Mouse (Mus musculus) hindbrain, embryonic 13.5 days (tissue): ENCODE measurements around the gene Ctsc. TPM values are rescaled to one million over a fixed set of nuclear protein-coding genes. Genes with fewer than 3 reads are reported as not detected.
A peak's percentile ranks its signal among the peaks of the same experiment; 100 is the strongest.

ENCODE experiments used
- ATAC-seq: fragments of 200-750 bp; cut with Nextera tagmentation; 2 replicates; pipeline ENCODE4 v1.8.0; 2017; ENCODE audit warnings: moderate TSS enrichment; ENCODE audit not compliant: low FRiP score
- H3K27ac ChIP-seq: fragments of 300-500 bp; sonication (generic); 2 replicates; pipeline ENCODE4 v1.5.1; 2015; ENCODE audit warnings: inconsistent platforms, mild to moderate bottlenecking, moderate library complexity
- H3K27me3 ChIP-seq: fragments of 300-500 bp; sonication (generic); 2 replicates; pipeline ENCODE4 v1.6.1; 2015; ENCODE audit warnings: mild to moderate bottlenecking, inconsistent platforms
- H3K36me3 ChIP-seq: fragments of 300-500 bp; sonication (generic); 2 replicates; pipeline ENCODE4 v1.6.1; 2015; ENCODE audit warnings: mild to moderate bottlenecking, inconsistent platforms
- H3K4me1 ChIP-seq: fragments of 300-500 bp; sonication (generic); replicated peaks from 2 replicates; pipeline ENCODE4 v1.6.1; 2015; ENCODE audit warnings: inconsistent platforms
- H3K4me2 ChIP-seq: fragments of 300-500 bp; sonication (generic); 2 replicates; pipeline ENCODE4 v1.6.1; 2015; ENCODE audit warnings: inconsistent platforms, mild to moderate bottlenecking, moderate library complexity
- H3K4me3 ChIP-seq: fragments of 300-500 bp; sonication (generic); 2 replicates; pipeline ENCODE4 v1.5.1; 2015; ENCODE audit warnings: mild to moderate bottlenecking, inconsistent platforms
- H3K9ac ChIP-seq: fragments of 300-500 bp; sonication (generic); 2 replicates; pipeline ENCODE4 v1.6.1; 2015; ENCODE audit warnings: mild to moderate bottlenecking, inconsistent platforms
- H3K9me3 ChIP-seq: fragments of 300-500 bp; sonication (generic); 2 replicates; pipeline ENCODE4 v1.6.1; 2016; ENCODE audit warnings: inconsistent platforms
- WGBS: fragments of 180-500 bp; shearing (Covaris S2); methylation state at CpG from one replicate; pipeline ENCODE4 v1.1.7; 2015; 5-methylcytosine and 5-hydroxymethylcytosine counted together
- polyA plus RNA-seq: library from polyadenylated mRNA; unstranded; fragments of >200 nt; fragmentation: Nextera tagmentation; extraction: Ambion mirVana; gene quantifications from 2 replicates; pipeline ENCODE4 v1.2.1, GENCODE M21; 2015

Gene Ctsc
- polyA plus RNA-seq, 1 experiment from 2014 or later: 20.6 TPM

DNA sequence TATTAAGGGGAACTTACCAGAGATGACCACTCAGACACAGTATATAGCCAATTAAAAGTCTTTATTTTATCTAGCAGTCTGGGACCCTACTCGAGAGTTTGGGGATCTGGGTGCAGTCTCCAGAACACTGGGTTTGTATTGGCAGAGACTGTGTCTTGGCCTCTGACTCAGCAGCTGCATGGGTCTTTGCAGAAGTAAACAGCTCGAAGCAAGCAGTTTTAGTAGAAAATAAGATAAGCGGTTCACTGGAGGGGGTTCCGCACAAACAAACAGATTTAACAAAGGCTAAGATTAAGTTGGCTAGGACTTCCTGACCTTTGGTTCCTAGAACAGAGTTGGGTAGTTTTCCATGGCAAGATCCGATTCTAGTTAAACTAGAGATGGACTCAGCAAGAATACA is 13.0 kb upstream of the Ctsc start:
- Histone ChIP-seq H3K9me3 (no peaks in the 10 kb centered on the region), H3K4me2 (no peak overlapping the region), H3K4me1 (no peaks in the 10 kb centered on the region), H3K36me3 (no peaks in the 10 kb centered on the region), H3K27ac (no peak overlapping the region), H3K4me3 (no peak overlapping the region), H3K27me3 (no peaks in the 10 kb centered on the region), H3K9ac (no peak overlapping the region)
- ATAC-seq: no peak
- 88% methylated on average over 5 of the region's 5 CpGs for WGBS

DNA sequence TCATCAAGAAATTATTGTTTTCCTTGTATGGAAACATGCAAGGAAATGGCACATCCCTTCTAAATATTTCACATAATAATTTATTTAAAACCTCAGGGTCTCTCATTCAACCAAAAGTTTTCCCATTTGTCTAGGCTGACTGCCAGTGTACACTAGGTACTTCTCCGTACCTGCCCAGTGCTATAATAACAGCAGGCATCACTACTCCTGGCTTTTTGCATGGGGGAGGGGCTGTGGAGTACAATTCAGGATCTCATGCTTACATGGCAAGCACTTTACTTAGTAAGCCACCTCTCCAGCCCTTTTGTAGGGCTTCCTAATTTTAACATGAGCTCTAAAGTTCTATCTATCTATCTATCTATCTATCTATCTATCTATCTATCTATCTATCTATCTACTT is 8.0 kb upstream of the Ctsc start:
- H3K4me2 ChIP-seq: no peak overlapping the region
- no peak for ATAC-seq
- no peak overlapping the region for H3K4me3 ChIP-seq
- no peak overlapping the region for H3K9ac ChIP-seq
- H3K4me1 ChIP-seq: no peaks in the 10 kb centered on the region
- H3K9me3 ChIP-seq: no peaks in the 10 kb centered on the region
- no peak overlapping the region for H3K27ac ChIP-seq
- no peaks in the 10 kb centered on the region for H3K36me3 ChIP-seq
- 95% methylated on average over 1 of the region's 1 CpGs for WGBS
- no peaks in the 10 kb centered on the region for H3K27me3 ChIP-seq

DNA sequence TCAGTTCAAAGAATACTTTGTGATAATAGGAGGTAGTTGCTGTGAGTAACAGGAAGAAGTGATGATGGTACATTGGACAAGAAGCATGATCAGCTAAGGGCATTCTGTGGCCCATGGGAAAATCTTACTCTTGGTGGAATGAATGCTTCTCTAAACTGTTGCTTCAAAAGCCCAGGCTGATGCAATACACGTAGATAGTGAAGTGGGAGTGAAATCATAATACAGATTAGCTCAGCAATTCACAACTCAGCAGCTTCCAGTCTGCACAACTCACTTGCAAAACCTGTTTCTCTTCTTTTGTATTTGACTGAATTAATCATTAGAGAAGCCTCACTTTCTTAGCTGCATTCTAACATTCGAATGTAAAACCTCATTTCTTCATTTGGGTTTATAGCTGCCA is 6.4 kb upstream of the Ctsc start:
- Histone ChIP-seq H3K4me2 (no peak overlapping the region), H3K27me3 (no peaks in the 10 kb centered on the region), H3K36me3 (no peaks in the 10 kb centered on the region), H3K27ac (no peak overlapping the region), H3K9ac (no peak overlapping the region), H3K4me1 (no peaks in the 10 kb centered on the region), H3K9me3 (no peaks in the 10 kb centered on the region), H3K4me3 (no peak overlapping the region)
- ATAC-seq: no peak
- WGBS: 60% methylated on average over 2 of the region's 2 CpGs

DNA sequence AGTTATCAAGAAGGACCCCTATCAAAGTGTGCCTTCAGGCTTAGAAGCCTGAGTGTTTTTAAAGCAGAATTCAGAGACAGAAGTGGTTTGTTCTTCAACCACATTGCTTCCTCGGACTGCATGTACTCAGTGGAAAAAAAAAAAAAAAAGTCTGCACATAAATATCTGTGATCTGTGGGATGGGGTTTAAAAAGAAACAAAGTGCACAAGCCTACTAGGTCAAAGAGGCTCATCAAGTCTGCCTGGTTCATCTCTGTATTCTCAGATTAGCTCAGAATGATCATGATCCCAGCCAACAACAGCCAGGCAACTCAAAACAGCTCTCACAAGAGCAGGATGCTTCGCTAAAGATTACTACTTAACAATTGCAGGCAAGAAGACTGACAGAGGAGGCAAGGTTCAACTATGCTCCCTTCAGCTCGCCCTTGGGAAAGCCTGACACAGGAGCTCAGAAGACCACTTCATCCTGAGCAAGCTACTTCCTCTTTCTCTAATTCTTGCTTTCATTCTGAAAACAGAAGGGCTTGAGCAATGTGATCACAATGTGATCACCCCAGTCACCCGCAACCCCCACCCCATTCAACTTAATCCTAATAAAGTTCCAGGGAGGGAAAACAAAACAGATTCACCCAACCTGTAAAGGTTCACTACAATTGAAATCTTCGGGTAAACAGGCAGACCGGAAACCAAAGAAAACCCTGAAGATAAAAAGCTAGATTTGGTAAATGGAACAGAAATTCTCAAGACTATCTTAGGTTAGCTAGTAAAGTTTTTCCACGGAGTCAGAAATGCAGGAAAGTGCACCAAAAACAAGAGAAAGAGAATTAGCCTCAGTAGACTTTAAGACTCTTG is 745 bp upstream of the Ctsc start:
- Histone ChIP-seq H3K4me1 (peaks cover 10% of the 10 kb centered on the region), H3K9me3 (no peaks in the 10 kb centered on the region), H3K27ac (no peak overlapping the region), H3K4me2 (peak overlapping the region; percentile 87), H3K27me3 (no peaks in the 10 kb centered on the region), H3K36me3 (no peaks in the 10 kb centered on the region), H3K9ac (no peak overlapping the region; the same call in 1 of the 2 replicates), H3K4me3 (peak overlapping the region; percentile 46)
- 52% methylated on average over 7 of the region's 7 CpGs for WGBS
- ATAC-seq: no peak

DNA sequence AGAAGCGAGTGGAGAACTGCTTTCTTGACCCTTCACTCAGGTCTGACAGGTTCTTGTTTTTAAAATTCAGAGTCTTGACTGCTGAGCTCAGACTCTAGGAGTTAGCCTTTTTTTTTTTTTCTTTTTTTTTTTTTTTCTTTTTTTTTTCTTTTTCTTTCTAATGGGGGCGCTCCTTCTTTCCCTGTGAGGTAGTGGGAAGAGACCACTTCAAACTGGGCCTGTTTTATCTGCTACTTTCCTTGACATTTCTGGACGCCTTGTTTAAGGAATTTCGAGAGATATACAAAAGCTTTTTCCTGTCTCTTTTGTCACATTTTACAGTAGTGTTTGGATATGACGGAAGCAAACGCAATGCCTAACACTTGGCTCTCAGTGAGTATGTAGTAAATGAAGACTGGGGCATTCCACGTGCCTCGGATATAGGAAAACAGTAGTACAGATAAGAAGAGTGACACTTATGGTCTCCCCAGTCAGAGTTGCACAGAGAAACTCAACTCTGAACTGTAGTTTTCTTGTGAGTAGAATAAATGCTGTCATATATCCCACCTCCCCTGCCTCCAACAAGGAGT is 827 bp downstream of the Ctsc start:
- Histone ChIP-seq H3K27ac (no peak overlapping the region), H3K36me3 (no peaks in the 10 kb centered on the region), H3K4me2 (peak overlapping the region; percentile 87), H3K9ac (no peak overlapping the region), H3K27me3 (no peaks in the 10 kb centered on the region), H3K9me3 (no peaks in the 10 kb centered on the region), H3K4me3 (peak overlapping the region; percentile 46), H3K4me1 (peaks cover 10% of the 10 kb centered on the region)
- ATAC-seq: no peak
- WGBS: 66% methylated on average over 8 of the region's 8 CpGs

DNA sequence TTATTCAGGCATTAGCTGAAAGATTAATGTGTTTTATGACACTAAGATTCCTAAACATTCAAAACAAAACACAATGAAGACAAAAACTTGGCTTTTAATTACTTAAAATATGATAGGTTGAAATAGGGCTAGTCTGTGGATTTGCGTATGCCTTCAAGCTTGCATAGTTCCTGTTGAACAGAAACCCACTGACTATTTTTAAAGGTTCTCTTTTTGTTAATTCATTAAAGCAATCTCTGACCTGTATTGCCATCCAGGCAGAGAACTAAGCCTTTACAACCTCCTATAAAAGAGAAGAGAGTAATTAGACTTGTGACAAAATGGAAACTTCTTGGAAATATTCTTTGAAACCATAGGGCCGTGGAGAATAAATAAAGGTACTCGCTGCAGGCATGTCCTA is 7.4 kb downstream of the Ctsc start:
- Histone ChIP-seq H3K27ac (no peak overlapping the region), H3K27me3 (no peaks in the 10 kb centered on the region), H3K4me2 (no peak overlapping the region), H3K4me3 (no peak overlapping the region), H3K9ac (no peak overlapping the region), H3K36me3 (no peaks in the 10 kb centered on the region), H3K4me1 (no peaks in the 10 kb centered on the region), H3K9me3 (no peaks in the 10 kb centered on the region)
- 85% methylated on average over 3 of the region's 3 CpGs for WGBS
- no peak for ATAC-seq

DNA sequence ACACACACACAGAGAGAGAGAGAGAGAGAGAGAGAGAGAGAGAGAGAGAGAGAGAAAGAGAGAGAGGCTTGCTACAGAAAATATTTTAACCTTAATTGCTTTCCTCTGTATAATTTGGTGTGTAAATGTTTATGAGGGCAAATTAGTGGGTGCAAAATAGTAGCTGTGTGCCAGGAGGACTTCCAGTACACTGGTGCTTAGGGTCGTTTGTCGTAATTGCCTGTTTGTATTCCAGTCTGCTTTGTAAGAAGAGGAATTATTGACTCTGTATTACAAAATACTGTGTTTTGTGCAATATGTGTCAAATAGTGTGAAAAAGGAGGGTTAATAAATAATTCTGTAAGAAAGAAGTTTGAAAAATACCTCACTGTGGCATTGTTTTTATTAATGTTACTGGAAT is 13.2 kb downstream of the Ctsc start:
- H3K4me2 ChIP-seq: no peak overlapping the region
- H3K27me3 ChIP-seq: no peaks in the 10 kb centered on the region
- H3K4me1 ChIP-seq: no peaks in the 10 kb centered on the region
- WGBS: 75% methylated on average over 2 of the region's 2 CpGs
- H3K4me3 ChIP-seq: no peak overlapping the region
- no peaks in the 10 kb centered on the region for H3K36me3 ChIP-seq
- H3K9me3 ChIP-seq: no peaks in the 10 kb centered on the region
- H3K9ac ChIP-seq: no peak overlapping the region
- ATAC-seq: no peak
- H3K27ac ChIP-seq: no peak overlapping the region

DNA sequence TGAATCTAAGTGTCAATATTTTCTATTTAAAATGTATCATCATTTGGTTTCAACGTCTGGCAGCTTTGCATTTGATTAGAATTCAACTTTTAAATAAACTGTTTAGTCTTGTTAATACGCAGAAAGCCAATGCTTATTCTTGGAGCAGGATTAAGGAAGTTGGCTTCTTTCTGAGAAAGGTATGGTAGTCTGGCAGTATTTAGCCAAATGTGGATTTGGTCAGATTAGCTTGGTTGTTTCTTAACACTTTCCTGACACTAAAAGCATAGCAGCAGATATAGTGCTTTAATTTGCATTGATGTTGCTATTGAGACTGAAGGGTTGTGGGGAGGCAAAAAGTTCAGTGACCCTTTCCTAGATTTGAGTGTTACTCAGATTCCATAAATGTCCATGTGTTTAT is 14.2 kb downstream of the Ctsc start:
- H3K36me3 ChIP-seq: no peaks in the 10 kb centered on the region
- WGBS: 81% methylated on average over 2 of the region's 2 CpGs
- H3K27me3 ChIP-seq: no peaks in the 10 kb centered on the region
- H3K9me3 ChIP-seq: no peaks in the 10 kb centered on the region
- no peak overlapping the region for H3K4me3 ChIP-seq
- no peak for ATAC-seq
- no peak overlapping the region for H3K4me2 ChIP-seq
- no peak overlapping the region for H3K27ac ChIP-seq
- no peak overlapping the region for H3K9ac ChIP-seq
- H3K4me1 ChIP-seq: no peaks in the 10 kb centered on the region

DNA sequence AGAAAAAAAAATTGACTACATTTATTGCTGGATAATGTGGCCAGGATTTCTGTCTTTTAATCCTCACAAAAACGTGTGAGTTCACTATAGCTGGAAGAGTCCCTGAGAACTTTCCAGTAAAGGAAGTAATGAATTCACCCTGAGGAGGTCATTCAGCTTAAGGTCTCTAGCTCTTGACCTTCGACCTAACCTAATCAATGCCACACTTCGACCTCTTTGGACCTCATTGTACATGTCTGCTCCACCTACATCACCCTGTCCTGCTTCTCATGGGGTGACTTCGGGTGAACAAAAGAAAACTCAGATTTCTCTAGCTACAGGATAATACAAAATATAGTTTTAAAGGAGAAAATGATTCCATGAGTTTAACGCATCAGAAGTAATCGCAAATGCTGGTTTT is 16.0 kb downstream of the Ctsc start:
- no peak for ATAC-seq
- Histone ChIP-seq H3K27me3 (no peaks in the 10 kb centered on the region), H3K27ac (no peak overlapping the region), H3K4me3 (no peak overlapping the region), H3K36me3 (no peaks in the 10 kb centered on the region), H3K4me1 (no peaks in the 10 kb centered on the region), H3K9me3 (no peaks in the 10 kb centered on the region), H3K9ac (no peak overlapping the region), H3K4me2 (no peak overlapping the region)
- WGBS: 64% methylated on average over 6 of the region's 6 CpGs

DNA sequence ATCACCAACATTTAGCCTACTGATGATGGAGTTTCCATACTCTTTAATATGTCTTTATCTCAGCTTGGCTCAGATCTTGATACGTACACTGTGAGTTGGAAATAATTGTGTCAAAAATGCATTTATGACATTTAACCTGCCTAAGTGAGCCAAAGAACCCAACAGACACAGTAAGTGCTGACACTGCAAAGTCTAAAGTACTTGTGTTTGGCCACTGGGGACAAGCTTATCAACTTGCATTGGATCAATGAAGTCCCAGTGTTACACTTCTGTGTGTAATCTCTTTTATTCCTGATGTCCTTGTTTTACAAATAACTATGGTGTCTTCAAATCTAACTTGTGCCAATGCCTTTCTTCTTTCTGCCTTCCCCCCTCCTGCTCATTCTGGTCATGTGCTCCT is 18.1 kb downstream of the Ctsc start:
- H3K9me3 ChIP-seq: no peaks in the 10 kb centered on the region
- no peaks in the 10 kb centered on the region for H3K36me3 ChIP-seq
- no peak overlapping the region for H3K4me2 ChIP-seq
- 85% methylated on average over 1 of the region's 1 CpGs for WGBS
- H3K4me3 ChIP-seq: no peak overlapping the region
- H3K27ac ChIP-seq: no peak overlapping the region
- no peak overlapping the region for H3K9ac ChIP-seq
- no peak for ATAC-seq
- no peaks in the 10 kb centered on the region for H3K27me3 ChIP-seq
- no peaks in the 10 kb centered on the region for H3K4me1 ChIP-seq

DNA sequence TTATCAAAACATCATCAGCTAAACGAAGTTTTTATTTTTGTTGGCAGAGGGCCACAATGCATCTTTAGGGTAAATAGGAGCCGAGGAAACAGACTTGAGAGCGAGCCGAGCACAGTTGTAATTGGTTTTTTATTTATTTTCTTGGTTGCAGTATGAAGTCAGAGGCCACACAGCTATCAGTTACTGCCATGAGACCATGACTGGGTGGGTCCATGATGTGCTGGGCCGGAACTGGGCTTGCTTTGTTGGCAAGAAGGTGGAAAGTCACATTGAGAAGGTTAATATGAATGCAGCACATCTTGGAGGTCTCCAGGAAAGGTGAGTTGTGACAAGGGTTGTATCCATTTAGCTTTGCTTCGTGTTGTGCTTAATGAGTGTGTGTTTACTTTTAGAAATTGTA is 19.0 kb downstream of the Ctsc start:
- no peak overlapping the region for H3K4me3 ChIP-seq
- no peak overlapping the region for H3K9ac ChIP-seq
- no peaks in the 10 kb centered on the region for H3K9me3 ChIP-seq
- ATAC-seq: no peak
- H3K36me3 ChIP-seq: no peaks in the 10 kb centered on the region
- no peak overlapping the region for H3K4me2 ChIP-seq
- no peaks in the 10 kb centered on the region for H3K4me1 ChIP-seq
- H3K27me3 ChIP-seq: no peaks in the 10 kb centered on the region
- H3K27ac ChIP-seq: no peak overlapping the region
- 70% methylated on average over 6 of the region's 6 CpGs for WGBS

DNA sequence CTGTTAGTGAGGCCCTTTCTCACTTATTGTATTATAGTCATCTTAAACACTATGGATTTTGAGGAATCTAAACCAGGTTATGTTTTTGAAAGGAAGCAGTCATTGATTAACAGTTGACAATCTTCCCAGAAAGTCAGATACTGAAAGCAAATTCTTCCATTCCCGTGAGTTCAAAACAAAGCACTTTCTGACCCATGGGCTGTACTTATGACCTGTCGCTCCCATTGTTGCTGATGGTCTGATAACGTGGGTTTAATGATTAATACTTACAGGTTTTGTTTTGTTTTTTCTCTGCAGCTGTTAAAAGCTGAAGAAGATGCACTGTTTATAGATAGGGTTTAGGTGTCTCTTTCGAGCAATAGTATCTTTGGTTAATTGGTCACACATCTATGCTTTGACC is 27.9 kb downstream of the Ctsc start:
- no peak overlapping the region for H3K4me2 ChIP-seq
- H3K4me3 ChIP-seq: no peak overlapping the region
- H3K4me1 ChIP-seq: no peaks in the 10 kb centered on the region
- H3K36me3 ChIP-seq: no peaks in the 10 kb centered on the region
- no peaks in the 10 kb centered on the region for H3K9me3 ChIP-seq
- WGBS: 74% methylated on average over 4 of the region's 4 CpGs
- H3K27ac ChIP-seq: no peak overlapping the region
- no peak for ATAC-seq
- no peaks in the 10 kb centered on the region for H3K27me3 ChIP-seq
- H3K9ac ChIP-seq: no peak overlapping the region

DNA sequence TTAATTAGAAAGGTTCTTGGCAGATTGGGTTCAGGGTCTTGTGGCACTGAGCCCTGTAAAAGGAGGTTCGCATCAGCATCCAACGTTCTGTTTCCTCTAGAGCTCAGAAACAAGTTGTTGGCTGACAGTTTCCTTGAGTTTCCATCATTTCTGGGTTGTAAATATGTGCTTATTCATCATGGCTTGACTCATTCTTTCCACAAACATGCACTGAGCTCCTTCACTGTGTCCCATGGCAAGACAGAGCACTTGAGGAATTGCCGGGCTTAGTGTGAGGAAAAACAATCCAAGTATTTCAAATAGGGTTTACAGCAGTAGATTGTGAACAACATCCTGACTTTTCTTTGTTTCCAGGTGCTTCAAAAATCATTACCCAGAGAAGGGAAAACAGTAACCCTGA is 28.8 kb downstream of the Ctsc start:
- no peak for ATAC-seq
- Histone ChIP-seq H3K4me3 (no peak overlapping the region), H3K4me1 (no peaks in the 10 kb centered on the region), H3K27me3 (no peaks in the 10 kb centered on the region), H3K36me3 (no peaks in the 10 kb centered on the region), H3K9me3 (no peaks in the 10 kb centered on the region), H3K27ac (no peak overlapping the region), H3K9ac (no peak overlapping the region), H3K4me2 (no peak overlapping the region)
- WGBS: 91% methylated on average over 3 of the region's 3 CpGs
